Mouse (Mus musculus): ENCODE results near the gene Igf1.
A peak's percentile ranks its signal among the peaks of the same experiment; 100 is the strongest.

The Igf1 gene

GRCm38 (mm10) chr10:87898826-87899225 is 40.8 kb downstream of the Igf1 start:
- no peak for DNase-seq

- peak; percentile 21 for DNase-seq
These were observed 43.9 kb downstream of the Igf1 start for GRCm38 (mm10) chr10:87901916-87902315.

- DNase-seq: no peak
These were observed 46.3 kb downstream of the Igf1 start for GRCm38 (mm10) chr10:87904324-87904723.

GRCm38 (mm10) chr10:87905087-87905486 is 47.0 kb downstream of the Igf1 start:
- DNase-seq: no peak

GRCm38 (mm10) chr10:87906121-87906520 is 48.1 kb downstream of the Igf1 start:
- DNase-seq: peak; percentile 16

- no peak for DNase-seq
These were observed 48.8 kb downstream of the Igf1 start for GRCm38 (mm10) chr10:87906757-87907307.

- no peak for DNase-seq
These were observed 55.8 kb downstream of the Igf1 start for GRCm38 (mm10) chr10:87913852-87914251.

GRCm38 (mm10) chr10:87914932-87915331 is 56.9 kb downstream of the Igf1 start:
- DNase-seq: no peak

- no peak for DNase-seq
These were observed 57.7 kb downstream of the Igf1 start for GRCm38 (mm10) chr10:87915782-87916181.

GRCm38 (mm10) chr10:87922263-87922662 is 64.2 kb downstream of the Igf1 start:
- no peak for DNase-seq

- peak; percentile 43 for DNase-seq
These were observed 68.5 kb downstream of the Igf1 start for GRCm38 (mm10) chr10:87926564-87926963.

- DNase-seq: peak; percentile 75
These were observed 69.1 kb downstream of the Igf1 start for GRCm38 (mm10) chr10:87927131-87927609.

- DNase-seq: no peak
These were observed 90.1 kb downstream of the Igf1 start for GRCm38 (mm10) chr10:87948192-87948591.

GRCm38 (mm10) chr10:87971536-87971935 is 113.5 kb downstream of the Igf1 start:
- peak; percentile 33 for DNase-seq

GRCm38 (mm10) chr10:87973911-87974631 is 116.0 kb downstream of the Igf1 start:
- DNase-seq: peak; percentile 5

GRCm38 (mm10) chr10:87985375-87985774 is 127.3 kb downstream of the Igf1 start:
- DNase-seq: no peak

GRCm38 (mm10) chr10:87986201-87986600 is 128.1 kb downstream of the Igf1 start:
- DNase-seq: no peak
